ENCODE assay signal across 9 mouse cellular contexts in the genomic region with DNA sequence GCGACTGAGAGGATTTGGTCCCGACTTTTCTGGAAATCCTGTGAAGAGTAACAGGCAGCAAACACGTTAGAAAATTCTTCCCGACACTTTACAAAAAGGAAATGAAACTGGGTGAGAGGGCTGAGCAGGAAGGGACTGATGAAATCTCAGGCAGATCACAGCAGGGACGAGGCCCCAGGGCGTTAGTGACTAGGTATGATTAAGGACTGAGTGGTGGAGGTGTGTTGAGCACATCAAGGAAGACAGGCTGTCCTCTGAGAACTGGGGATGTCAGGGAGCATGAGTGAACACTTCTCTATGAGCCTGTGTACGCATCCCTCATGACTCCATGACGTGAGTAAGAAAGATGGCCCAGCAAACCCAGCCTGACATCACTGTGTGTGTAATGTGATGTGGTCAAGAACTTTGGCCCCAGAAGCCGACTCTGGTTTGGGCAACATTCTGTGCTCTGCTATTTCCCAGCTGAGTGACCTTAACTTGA. TPM values are rescaled to one million over a fixed set of nuclear protein-coding genes. Genes with fewer than 3 reads are reported as not detected.
DNase-seq lines count a peak whose midpoint lies in the region; ATAC-seq and TF ChIP-seq lines count a peak whose summit lies in the region.
"Had no signal": no experiment of that assay in that cellular context is flagged by ENCODE, and none has a peak within 500 bp of the region (broad histone marks: within the 10 kb centered on the region; RNA-seq: fewer than 3 reads in every experiment).

No protein-coding gene starts in this region.

- DNase-seq in adrenal gland, adult 2 months = peak; percentile 42
- DNase-seq in adrenal gland, postnatal 25 days = no peak
- no peak for DNase-seq in kidney, postnatal 0 days (ENCODE audit: low spot score)
- no peak for DNase-seq in kidney, postnatal 25 days
- peak; percentile 74 for DNase-seq in adipocyte (ENCODE audit: low spot score)
- DNase-seq in urinary bladder, postnatal 36 days (ENCODE audit: low spot score in 2 of 2) = no peak
- DNase-seq in urinary bladder, postnatal 10 days (ENCODE audit: low spot score) = no peak

- TF ChIP-seq CTCF in kidney, postnatal 0 days (IDR thresholded peaks at IDR 0.05; ENCODE audit: low read depth) = no peak

- H3K27me3 ChIP-seq in kidney, postnatal 0 days (ENCODE audit: insufficient read depth, low read length) = no peaks in the 10 kb centered on the region

- peaks cover 51% of the 10 kb centered on the region for H3K36me3 ChIP-seq in kidney, postnatal 0 days (ENCODE audit: insufficient read depth, low read length)
- H3K36me3 ChIP-seq in macrophage (ENCODE audit: inconsistent target) = peaks cover 45% of the 10 kb centered on the region

- H3K4me1 ChIP-seq in kidney, postnatal 0 days (replicated peaks; ENCODE audit: insufficient read depth, low read length) = peaks cover 36% of the 10 kb centered on the region
- H3K4me1 ChIP-seq: forebrain, embryonic 12.5 days had no signal

- H3K4me3 ChIP-seq in kidney, postnatal 0 days (replicated peaks; ENCODE audit: low read depth, low read length) = no peak overlapping the region
- no peak overlapping the region for H3K4me3 ChIP-seq in macrophage (ENCODE audit: inconsistent target)
- H3K4me3 ChIP-seq: forebrain, embryonic 12.5 days had no signal

- peak overlapping the region; percentile 38; the same call in 1 of the 2 replicates for H3K27ac ChIP-seq in kidney, postnatal 0 days
- H3K27ac ChIP-seq in macrophage = peak overlapping the region; percentile 65
- H3K27ac ChIP-seq: forebrain, embryonic 12.5 days had no signal

- WGBS in kidney, postnatal 0 days = 43% methylated on average over 9 of the region's 9 CpGs
- WGBS in macrophage (ENCODE audit: missing documents) = 22% methylated on average over 9 of the region's 9 CpGs

- no peak for ATAC-seq in kidney, postnatal 0 days (replicated peaks; ENCODE audit: low FRiP score, low read depth)

- no peak overlapping the region for H3K4me2 ChIP-seq in kidney, postnatal 0 days (ENCODE audit: low read length)
- H3K4me2 ChIP-seq: forebrain, embryonic 12.5 days had no signal

- peaks cover 48% of the 10 kb centered on the region; the same call in 1 of the 2 replicates for H3K79me2 ChIP-seq in macrophage (ENCODE audit: inconsistent target)

- no peaks in the 10 kb centered on the region for H3K9me3 ChIP-seq in kidney, postnatal 0 days (replicated peaks; ENCODE audit: low read length)
- H3K9me3 ChIP-seq: forebrain, embryonic 12.5 days had no signal

- H3K9ac ChIP-seq in kidney, postnatal 0 days (ENCODE audit: low read depth, low read length) = no peak overlapping the region
- H3K9ac ChIP-seq: forebrain, embryonic 12.5 days had no signal

RNA-seq across cellular contexts. Expression of gene Fam166b, which starts 9.1 kb away (rescaled TPM):
- total RNA-seq in adrenal gland, adult 2 months (2021) = not detected
- polyA plus RNA-seq in adrenal gland, adult 2 months (2012; rRNA removed) = 0.52 TPM in 1 of 2 replicates, not detected in the other
- total RNA-seq in adrenal gland, postnatal 25 days (2021) = not detected in 2 replicates
- 0.33 and 0.59 TPM in 2 replicates for polyA plus RNA-seq in kidney, postnatal 0 days (2015; fragmentation: Nextera tagmentation; extraction: Ambion mirVana)
- total RNA-seq in macrophage (2018; cell fraction: chromatin; rRNA removed) = not detected
- total RNA-seq in macrophage (2018; cell fraction: cytosol; rRNA removed) = not detected
- not detected for total RNA-seq in macrophage (2018; cell fraction: nucleus; rRNA removed)
- polyA plus RNA-seq in macrophage (2018) = not detected in 3 replicates

RNA-seq across cellular contexts. Expression of gene Tesk1, which starts 21.9 kb away (rescaled TPM):
- total RNA-seq in adrenal gland, adult 2 months (2021) = 10 to 100 TPM; 60.1 to 73.3 TPM
- 124 and 142 TPM in 2 replicates for polyA plus RNA-seq in adrenal gland, adult 2 months (2012; rRNA removed)
- 51.3 and 53.2 TPM in 2 replicates for total RNA-seq in adrenal gland, postnatal 25 days (2021)
- 7.8 and 9.1 TPM in 2 replicates for polyA plus RNA-seq in kidney, postnatal 0 days (2015; fragmentation: Nextera tagmentation; extraction: Ambion mirVana)
- total RNA-seq in macrophage (2018; cell fraction: chromatin; rRNA removed) = 10 to 100 TPM in 25 of 26 experiments, 1 to 10 TPM in 1; 6.5 to 65.0 (median 35.2) TPM
- total RNA-seq in macrophage (2018; cell fraction: cytosol; rRNA removed) = 10 to 100 TPM; 33.5 to 59.0 (median 44.7) TPM
- 10 to 100 TPM; 20.1 to 53.9 (median 36.3) TPM for total RNA-seq in macrophage (2018; cell fraction: nucleus; rRNA removed)
- polyA plus RNA-seq in macrophage (2018) = 40.0 to 51.6 TPM (median 50.0 TPM) in 3 replicates

RNA-seq across cellular contexts. Expression of gene Cd72, which starts 34.6 kb away (rescaled TPM):
- 1 to 10 TPM; 3.0 to 3.3 TPM for total RNA-seq in adrenal gland, adult 2 months (2021)
- 3.3 and 3.7 TPM in 2 replicates for polyA plus RNA-seq in adrenal gland, adult 2 months (2012; rRNA removed)
- total RNA-seq in adrenal gland, postnatal 25 days (2021) = 2.9 TPM in 1 of 2 replicates, not detected in the other
- 2.9 and 5.0 TPM in 2 replicates for polyA plus RNA-seq in kidney, postnatal 0 days (2015; fragmentation: Nextera tagmentation; extraction: Ambion mirVana)
- total RNA-seq in macrophage (2018; cell fraction: chromatin; rRNA removed) = 100 to 1,000 TPM in 20 of 26 experiments, 10 to 100 TPM in 6; 23.1 to 382 (median 173) TPM
- 100 to 1,000 TPM in 13 of 26 experiments, 10 to 100 TPM in 13; 47.9 to 276 (median 118) TPM for total RNA-seq in macrophage (2018; cell fraction: cytosol; rRNA removed)
- total RNA-seq in macrophage (2018; cell fraction: nucleus; rRNA removed) = 100 to 1,000 TPM in 21 of 26 experiments, 10 to 100 TPM in 5; 42.9 to 554 (median 170) TPM
- polyA plus RNA-seq in macrophage (2018) = 155 to 199 TPM (median 157 TPM) in 3 replicates

RNA-seq across cellular contexts. Expression of gene Rusc2, which starts 38.1 kb away (rescaled TPM):
- total RNA-seq in adrenal gland, adult 2 months (2021) = 10 to 100 TPM; 38.0 to 44.3 TPM
- polyA plus RNA-seq in adrenal gland, adult 2 months (2012; rRNA removed) = 37.9 and 49.6 TPM in 2 replicates
- total RNA-seq in adrenal gland, postnatal 25 days (2021) = 38.6 and 62.1 TPM in 2 replicates
- 9.6 and 9.7 TPM in 2 replicates for polyA plus RNA-seq in kidney, postnatal 0 days (2015; fragmentation: Nextera tagmentation; extraction: Ambion mirVana)
- total RNA-seq in macrophage (2018; cell fraction: chromatin; rRNA removed) = 100 to 1,000 TPM in 14 of 26 experiments, 10 to 100 TPM in 12; 52.0 to 188 (median 101) TPM
- total RNA-seq in macrophage (2018; cell fraction: cytosol; rRNA removed) = 10 to 100 TPM; 15.6 to 81.8 (median 45.7) TPM
- total RNA-seq in macrophage (2018; cell fraction: nucleus; rRNA removed) = 100 to 1,000 TPM in 11 of 26 experiments, 10 to 100 TPM in 15; 66.7 to 158 (median 93.7) TPM
- 22.3 to 44.8 TPM (median 33.3 TPM) in 3 replicates for polyA plus RNA-seq in macrophage (2018)

Comparison
In these comparisons a context has a peak if more than half of its experiments do, and no peak if none do; other contexts are left out.
1. DNase-seq: peak in adrenal gland, adult 2 months (single experiment) and adipocyte (single experiment); none in adrenal gland, postnatal 25 days (single experiment), kidney, postnatal 0 days (single experiment), kidney, postnatal 25 days (0 of 2), urinary bladder, postnatal 36 days (0 of 2) and urinary bladder, postnatal 10 days (single experiment).
2. RNA of gene Cd72, which starts 34.6 kb away (polyA plus RNA-seq): 155 to 199 TPM in macrophage; 2.9 to 5.0 TPM in kidney, postnatal 0 days and 3.3 to 3.7 TPM in adrenal gland, adult 2 months; every median in the first group is over 10 times any median in the second.